Mouse (Mus musculus) midbrain, embryonic 13.5 days (tissue): Measurements from ENCODE around the gene Opcml. TPM values are rescaled to one million over a fixed set of nuclear protein-coding genes. Genes with fewer than 3 reads are reported as not detected.

ENCODE experiments used
- ATAC-seq: fragments of 200-750 bp; cut with Nextera tagmentation; 2 replicates; pipeline ENCODE4 v1.8.0; 2017; ENCODE audit warnings: mild to moderate bottlenecking, moderate TSS enrichment, moderate library complexity
- H3K27ac ChIP-seq: fragments of 300-500 bp; sonication (generic); 2 replicates; pipeline ENCODE4 v1.5.1; 2015; ENCODE audit warnings: inconsistent platforms, mild to moderate bottlenecking, moderate library complexity
- H3K27me3 ChIP-seq: fragments of 300-500 bp; sonication (generic); 2 replicates; pipeline ENCODE4 v1.6.1; 2015; ENCODE audit warnings: mild to moderate bottlenecking, inconsistent platforms
- H3K36me3 ChIP-seq: fragments of 300-500 bp; sonication (generic); 2 replicates; pipeline ENCODE4 v1.6.1; 2015; ENCODE audit warnings: mild to moderate bottlenecking, inconsistent platforms
- H3K4me1 ChIP-seq: fragments of 300-500 bp; sonication (generic); replicated peaks from 2 replicates; pipeline ENCODE4 v1.6.1; 2015; ENCODE audit warnings: inconsistent platforms
- H3K4me2 ChIP-seq: fragments of 300-500 bp; sonication (generic); replicated peaks from 2 replicates; pipeline ENCODE4 v1.6.1; 2015; ENCODE audit warnings: moderate library complexity, mild to moderate bottlenecking, inconsistent platforms
- H3K4me3 ChIP-seq: fragments of 300-500 bp; sonication (generic); replicated peaks from 2 replicates; pipeline ENCODE4 v1.5.1; 2015; ENCODE audit warnings: mild to moderate bottlenecking, inconsistent platforms
- H3K9ac ChIP-seq: fragments of 300-500 bp; sonication (generic); replicated peaks from 2 replicates; pipeline ENCODE4 v1.6.1; 2015; ENCODE audit warnings: mild to moderate bottlenecking, inconsistent platforms
- H3K9me3 ChIP-seq: fragments of 300-500 bp; sonication (generic); 2 replicates; pipeline ENCODE4 v1.6.1; 2016; ENCODE audit warnings: mild to moderate bottlenecking, inconsistent platforms
- WGBS: fragments of 180-500 bp; shearing (Covaris S2); methylation state at CpG from one replicate; pipeline ENCODE4 v1.1.7; 2015; 5-methylcytosine and 5-hydroxymethylcytosine counted together
- polyA plus RNA-seq: library from polyadenylated mRNA; unstranded; fragments of >200 nt; fragmentation: Nextera tagmentation; extraction: Ambion mirVana; gene quantifications from 2 replicates; pipeline ENCODE4 v1.2.1, GENCODE M21; 2015

Gene Opcml
- polyA plus RNA-seq, 1 experiment from 2014 or later: 18.9 TPM

DNA sequence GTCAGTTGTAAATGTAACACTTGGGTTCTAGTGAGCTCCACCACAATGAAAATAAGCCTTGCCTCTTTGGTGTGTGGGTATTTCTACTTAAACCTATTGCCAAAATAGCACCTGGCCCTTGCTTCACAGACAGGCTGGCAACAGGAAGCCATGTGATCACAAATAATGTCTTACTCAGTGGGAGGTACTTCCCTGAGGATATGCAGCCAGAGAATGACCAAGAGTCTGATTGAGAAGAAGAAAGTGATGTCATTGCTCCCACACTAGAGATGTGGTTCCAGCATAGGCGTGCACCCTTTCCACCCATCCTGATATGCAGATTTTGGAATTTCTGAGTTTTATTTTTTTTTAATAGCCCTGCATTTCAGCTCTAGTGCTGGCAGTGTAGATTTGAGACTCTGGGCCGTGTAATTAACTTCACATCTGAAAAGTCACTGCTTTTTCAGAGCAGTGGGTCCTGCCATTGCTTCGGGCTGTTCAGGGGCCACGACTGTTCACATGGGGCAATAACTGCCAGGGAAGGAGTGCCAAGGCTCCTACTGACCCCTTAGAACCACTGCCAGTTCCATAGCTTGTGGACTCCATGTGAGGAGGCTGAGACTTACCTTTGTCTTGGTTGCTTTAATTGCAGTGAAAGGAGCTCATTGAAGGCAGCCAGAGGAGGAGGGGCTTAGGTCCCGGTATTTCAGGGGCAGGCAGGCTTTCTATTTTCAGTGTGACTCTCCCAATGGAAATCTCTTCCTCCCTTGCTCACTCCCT lies 649.0 kb downstream of the Opcml start:
- H3K4me3 ChIP-seq: no peak overlapping the region
- H3K4me2 ChIP-seq: no peak overlapping the region
- peaks cover 5% of the 10 kb centered on the region; the same call in 1 of the 2 replicates for H3K27me3 ChIP-seq
- H3K9me3 ChIP-seq: no peaks in the 10 kb centered on the region
- peak; percentile 70; the same call in 1 of the 2 replicates for ATAC-seq
- peak overlapping the region; percentile 58; the same call in 1 of the 2 replicates for H3K27ac ChIP-seq
- WGBS: 56% methylated on average over 5 of the region's 5 CpGs
- no peaks in the 10 kb centered on the region for H3K36me3 ChIP-seq
- peaks cover 11% of the 10 kb centered on the region for H3K4me1 ChIP-seq
- H3K9ac ChIP-seq: no peak overlapping the region

DNA sequence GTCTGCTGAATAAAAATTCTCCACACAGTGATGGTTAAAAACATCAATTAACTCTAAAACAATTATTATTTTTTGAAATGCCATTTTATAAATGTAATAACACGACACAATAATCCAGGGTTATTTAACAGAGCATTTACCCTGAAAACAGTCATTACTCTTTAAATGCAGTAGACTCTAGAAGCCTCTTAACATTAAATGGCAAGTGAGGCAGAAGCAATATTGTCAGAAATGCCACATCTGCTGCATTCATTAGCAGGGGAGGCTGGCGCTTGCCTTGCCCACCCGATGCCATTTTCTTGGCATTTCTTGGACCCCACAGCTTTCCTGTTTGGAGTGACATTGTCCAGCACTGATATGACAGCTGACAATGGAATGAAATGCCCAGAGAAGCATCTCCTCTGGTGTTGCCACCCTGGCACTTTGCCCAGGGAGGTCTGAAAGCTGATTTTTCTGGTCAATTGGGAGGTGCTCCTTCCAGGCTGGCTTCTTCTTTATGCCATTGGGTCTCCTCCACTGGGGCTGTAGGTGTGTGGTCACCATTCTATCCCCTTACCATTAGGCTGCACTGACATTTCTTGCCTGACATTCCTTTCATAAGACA lies 649.7 kb downstream of the Opcml start:
- 76% methylated on average over 3 of the region's 3 CpGs for WGBS
- Histone ChIP-seq H3K9me3 (no peaks in the 10 kb centered on the region), H3K27me3 (peaks cover 3% of the 10 kb centered on the region; the same call in 1 of the 2 replicates), H3K36me3 (no peaks in the 10 kb centered on the region), H3K4me1 (peaks cover 11% of the 10 kb centered on the region), H3K27ac (peak overlapping the region; percentile 49; the same call in 1 of the 2 replicates), H3K9ac (no peak overlapping the region), H3K4me2 (no peak overlapping the region), H3K4me3 (no peak overlapping the region)
- 0 out of 2 replicates have a peak, but pooled peaks have one; percentile 24 for ATAC-seq

DNA sequence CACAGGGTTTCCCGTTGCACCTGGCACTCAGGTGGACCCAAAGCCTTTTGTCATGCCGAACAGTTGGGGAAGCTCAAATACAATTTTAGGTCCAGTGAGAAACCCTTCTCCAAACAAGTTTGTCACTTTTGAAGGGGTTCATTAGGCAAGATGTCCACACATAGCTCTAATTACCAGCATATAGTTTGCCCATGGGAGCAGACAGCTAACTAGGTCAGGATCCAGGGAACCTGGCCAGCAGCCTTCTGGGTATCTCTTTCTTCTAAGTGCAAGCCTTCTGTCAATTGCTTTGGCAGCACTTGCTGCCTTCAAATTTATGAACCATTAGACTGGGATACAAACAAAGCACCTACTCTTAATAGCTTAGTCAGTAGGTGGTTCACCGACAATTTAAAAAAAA lies 653.9 kb downstream of the Opcml start:
- H3K27ac ChIP-seq: no peak overlapping the region
- WGBS: 90% methylated on average over 3 of the region's 3 CpGs
- ATAC-seq: no peak

DNA sequence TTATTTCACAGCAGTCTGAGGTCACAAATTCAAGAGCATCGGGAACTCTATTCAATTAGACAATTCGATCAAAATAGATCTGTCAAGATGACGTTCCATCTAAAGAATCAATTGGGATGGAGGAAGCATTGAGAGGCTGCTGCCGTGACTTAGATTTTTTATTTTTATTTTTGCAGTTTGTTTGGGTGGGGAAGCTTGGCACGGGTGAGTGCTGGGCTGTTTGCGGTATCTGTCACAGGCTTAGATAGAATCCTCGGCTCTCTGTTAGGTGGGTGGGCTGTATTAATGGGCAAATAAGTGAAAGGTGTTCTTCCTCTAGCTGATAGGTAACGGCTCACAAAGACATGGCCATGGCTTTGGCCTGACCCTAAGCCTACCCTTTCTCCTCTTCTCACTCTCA lies 654.4 kb downstream of the Opcml start:
- no peak for ATAC-seq
- WGBS: 71% methylated on average over 8 of the region's 8 CpGs
- no peaks in the 10 kb centered on the region for H3K9me3 ChIP-seq
- H3K9ac ChIP-seq: no peak overlapping the region
- peaks cover 5% of the 10 kb centered on the region for H3K4me1 ChIP-seq
- no peaks in the 10 kb centered on the region for H3K36me3 ChIP-seq
- no peak overlapping the region for H3K4me2 ChIP-seq
- no peaks in the 10 kb centered on the region; the same call in 1 of the 2 replicates for H3K27me3 ChIP-seq
- no peak overlapping the region for H3K4me3 ChIP-seq
- H3K27ac ChIP-seq: no peak overlapping the region

More for the DNA sequence above, 653.9 kb downstream of the Opcml start:
- no peaks in the 10 kb centered on the region for H3K9me3 ChIP-seq
- H3K36me3 ChIP-seq: no peaks in the 10 kb centered on the region
- no peak overlapping the region for H3K4me2 ChIP-seq
- H3K4me3 ChIP-seq: no peak overlapping the region
- no peaks in the 10 kb centered on the region; the same call in 1 of the 2 replicates for H3K27me3 ChIP-seq
- peaks cover 10% of the 10 kb centered on the region for H3K4me1 ChIP-seq
- H3K9ac ChIP-seq: no peak overlapping the region

DNA sequence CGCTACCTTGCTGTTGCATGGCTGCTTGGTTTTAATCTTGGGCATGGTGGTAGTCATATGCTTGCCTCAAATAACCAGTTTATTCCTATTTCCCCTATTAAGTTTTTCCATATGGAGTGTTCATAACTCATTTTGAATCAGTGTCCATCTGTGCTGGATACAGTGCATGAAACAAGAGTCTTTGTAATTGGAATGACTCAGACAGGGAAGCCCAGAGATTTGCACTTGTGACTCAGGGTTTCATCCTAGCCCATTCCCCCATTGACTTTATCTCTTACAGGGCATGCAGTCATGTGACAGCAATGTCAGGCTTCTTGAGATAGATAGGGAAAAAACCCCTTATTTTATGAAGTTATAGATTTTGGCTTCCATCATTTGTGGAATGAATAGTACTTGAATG lies 655.3 kb downstream of the Opcml start:
- WGBS: 100% methylated on average over 1 of the region's 1 CpGs
- no peaks in the 10 kb centered on the region for H3K36me3 ChIP-seq
- ATAC-seq: no peak
- H3K27me3 ChIP-seq: no peaks in the 10 kb centered on the region
- H3K9ac ChIP-seq: no peak overlapping the region
- H3K4me3 ChIP-seq: no peak overlapping the region
- H3K4me2 ChIP-seq: no peak overlapping the region
- H3K4me1 ChIP-seq: no peaks in the 10 kb centered on the region
- no peaks in the 10 kb centered on the region for H3K9me3 ChIP-seq
- H3K27ac ChIP-seq: no peak overlapping the region

DNA sequence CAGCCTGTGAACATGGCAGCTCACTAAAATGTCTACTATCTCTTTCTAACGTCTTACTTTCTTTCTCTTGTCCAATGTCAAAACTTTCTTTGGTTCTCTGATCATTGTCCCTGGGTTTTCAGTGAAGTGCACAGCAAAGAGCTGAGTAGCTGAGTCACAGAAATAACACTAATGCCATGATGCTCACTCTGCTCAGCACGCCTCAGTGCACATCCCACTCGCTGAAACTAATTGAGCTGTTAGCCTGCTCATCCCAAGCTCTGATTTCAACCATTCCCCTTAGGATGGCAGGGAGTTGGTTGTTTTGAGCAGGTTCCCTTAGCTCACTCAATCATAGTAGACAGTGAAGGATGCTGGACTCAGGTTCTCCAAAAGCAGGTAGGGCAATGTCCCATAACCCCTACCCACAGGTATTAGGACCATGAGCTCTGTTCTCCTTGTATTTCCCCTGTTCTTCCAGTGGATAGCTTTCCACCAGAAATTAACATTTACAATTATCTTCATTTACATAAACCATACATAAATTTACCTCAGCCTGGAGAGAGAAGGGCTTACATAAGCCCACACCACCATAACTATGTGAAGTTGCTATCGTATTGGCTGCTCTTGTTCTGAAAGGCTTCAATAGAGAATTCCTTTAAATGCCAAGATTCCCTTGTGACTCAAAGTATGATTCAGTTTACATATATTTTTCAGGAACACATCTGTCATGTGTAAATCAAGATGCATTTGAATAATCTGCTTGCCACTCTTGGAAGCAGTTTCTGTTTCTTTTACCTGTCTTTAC lies 655.9 kb downstream of the Opcml start:
- Histone ChIP-seq H3K27ac (no peak overlapping the region), H3K9ac (no peak overlapping the region), H3K9me3 (no peaks in the 10 kb centered on the region), H3K4me3 (no peak overlapping the region), H3K36me3 (no peaks in the 10 kb centered on the region), H3K27me3 (no peaks in the 10 kb centered on the region), H3K4me2 (no peak overlapping the region), H3K4me1 (no peaks in the 10 kb centered on the region)
- WGBS: 69% methylated on average over 4 of the region's 4 CpGs
- no peak for ATAC-seq

DNA sequence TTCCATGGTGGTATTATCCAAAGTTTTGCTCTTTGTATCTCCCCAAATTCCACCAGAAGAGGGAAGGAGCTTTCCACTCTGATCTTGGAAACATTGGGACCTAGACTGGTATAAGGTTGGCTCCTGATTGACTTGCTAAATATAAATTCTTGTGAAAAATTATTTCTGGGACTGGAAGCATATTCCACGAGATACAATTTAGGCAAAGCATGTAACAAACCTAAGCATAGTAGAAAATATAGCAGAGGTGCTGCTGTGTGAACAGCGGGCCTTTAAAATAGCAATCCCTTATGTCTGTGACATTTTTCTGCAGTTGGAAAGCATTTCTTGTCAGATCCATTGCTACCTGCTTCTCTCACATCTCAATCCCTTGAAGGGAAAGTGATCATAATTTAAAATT lies 661.9 kb downstream of the Opcml start:
- Histone ChIP-seq H3K4me2 (no peak overlapping the region), H3K27me3 (no peaks in the 10 kb centered on the region), H3K9me3 (no peaks in the 10 kb centered on the region), H3K36me3 (no peaks in the 10 kb centered on the region), H3K27ac (no peak overlapping the region), H3K4me3 (no peak overlapping the region), H3K9ac (no peak overlapping the region), H3K4me1 (no peaks in the 10 kb centered on the region)
- ATAC-seq: no peak
- WGBS: 76% methylated on average over 2 of the region's 2 CpGs

DNA sequence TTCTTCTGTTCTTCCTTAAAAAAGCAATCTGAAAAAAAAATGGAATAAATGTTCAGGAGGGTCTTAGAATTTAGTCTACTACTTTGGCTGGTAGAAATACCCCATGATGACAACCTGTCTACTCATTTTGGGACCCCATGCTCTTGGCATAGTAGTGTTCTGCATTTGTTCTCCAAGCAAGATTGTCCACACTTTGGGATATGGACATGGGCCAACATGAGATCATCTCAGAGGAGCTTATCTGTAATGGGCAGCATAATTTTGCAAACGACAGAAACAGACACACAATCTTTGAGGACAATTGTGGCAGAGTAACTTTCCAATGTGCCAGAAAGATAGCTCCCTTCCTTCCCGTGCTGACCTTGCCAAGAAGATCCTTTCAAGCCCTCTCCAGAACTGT lies 662.5 kb downstream of the Opcml start:
- Histone ChIP-seq H3K36me3 (no peaks in the 10 kb centered on the region), H3K9me3 (no peaks in the 10 kb centered on the region), H3K9ac (no peak overlapping the region), H3K4me3 (no peak overlapping the region), H3K27ac (no peak overlapping the region), H3K27me3 (no peaks in the 10 kb centered on the region), H3K4me1 (no peaks in the 10 kb centered on the region), H3K4me2 (no peak overlapping the region)
- 84% methylated on average over 2 of the region's 2 CpGs for WGBS
- ATAC-seq: no peak

DNA sequence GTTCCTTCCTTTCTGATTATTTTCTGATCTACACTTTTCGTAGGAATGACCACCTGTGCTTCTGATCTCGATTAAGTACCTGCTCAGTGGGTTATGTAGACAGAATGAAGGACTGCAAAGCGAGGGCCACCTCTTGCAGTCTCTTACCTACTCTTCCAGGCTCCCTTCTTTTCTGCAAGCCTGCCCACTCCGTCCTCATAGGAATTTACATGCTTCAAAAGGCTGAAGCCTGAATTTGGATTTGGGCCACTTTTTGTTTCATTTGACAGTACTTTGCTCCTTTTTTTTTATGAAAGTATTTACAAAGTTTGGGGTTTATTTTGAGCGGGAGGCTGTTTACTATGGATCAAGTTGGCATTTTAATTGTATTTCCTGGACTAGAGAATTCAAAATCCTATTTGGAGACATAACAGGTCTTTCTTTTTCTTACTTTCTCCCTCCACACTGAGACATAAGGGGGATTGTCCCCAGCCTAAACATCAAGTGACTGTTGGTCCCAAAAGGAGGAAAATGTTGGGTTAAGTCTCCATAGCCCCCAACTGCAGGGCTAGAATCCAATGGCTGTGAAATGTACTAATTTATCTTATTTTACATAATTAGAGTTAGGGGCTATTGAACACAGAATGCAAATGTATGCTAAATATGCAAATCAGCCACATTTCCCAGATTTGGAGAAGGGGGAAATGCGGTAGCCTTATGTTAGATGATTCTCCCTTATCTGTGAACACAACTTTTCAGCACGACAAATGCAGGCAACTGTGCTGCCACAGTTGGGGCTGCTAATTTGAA lies 667.6 kb downstream of the Opcml start:
- H3K27ac ChIP-seq: no peak overlapping the region
- H3K4me3 ChIP-seq: no peak overlapping the region
- H3K4me1 ChIP-seq: peaks cover 7% of the 10 kb centered on the region; the same call in 1 of the 2 replicates
- whole genome bisulfite sequencing: 72% methylated on average over 7 of the region's 7 CpGs
- H3K36me3 ChIP-seq: no peaks in the 10 kb centered on the region
- H3K27me3 ChIP-seq: no peaks in the 10 kb centered on the region
- no peak overlapping the region for H3K4me2 ChIP-seq
- H3K9ac ChIP-seq: no peak overlapping the region
- no peak for ATAC-seq
- H3K9me3 ChIP-seq: no peaks in the 10 kb centered on the region

DNA sequence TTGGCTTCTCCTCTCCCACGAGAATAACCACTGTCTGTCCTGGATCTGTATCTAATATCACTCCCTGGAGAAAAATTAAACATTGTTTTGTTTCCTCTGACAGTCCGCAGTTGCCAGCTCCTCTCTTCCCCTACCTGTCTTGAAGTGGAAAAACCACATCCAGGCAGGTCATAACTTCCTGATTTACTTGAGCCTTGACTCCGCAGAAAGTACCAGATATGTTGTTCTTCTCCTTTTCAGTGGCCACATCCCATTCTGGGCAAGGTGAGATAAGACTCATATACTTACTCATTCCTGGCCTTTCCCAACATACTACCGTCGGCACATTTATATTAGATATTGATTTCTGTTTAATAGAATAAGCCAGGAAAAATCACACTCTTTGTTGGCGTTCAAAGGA lies 673.0 kb downstream of the Opcml start:
- Histone ChIP-seq H3K4me1 (peaks cover 12% of the 10 kb centered on the region), H3K27ac (no peak overlapping the region), H3K27me3 (no peaks in the 10 kb centered on the region), H3K9me3 (no peaks in the 10 kb centered on the region), H3K4me2 (no peak overlapping the region), H3K36me3 (no peaks in the 10 kb centered on the region), H3K9ac (no peak overlapping the region), H3K4me3 (no peak overlapping the region)
- ATAC-seq: no peak
- WGBS: 86% methylated on average over 6 of the region's 6 CpGs

DNA sequence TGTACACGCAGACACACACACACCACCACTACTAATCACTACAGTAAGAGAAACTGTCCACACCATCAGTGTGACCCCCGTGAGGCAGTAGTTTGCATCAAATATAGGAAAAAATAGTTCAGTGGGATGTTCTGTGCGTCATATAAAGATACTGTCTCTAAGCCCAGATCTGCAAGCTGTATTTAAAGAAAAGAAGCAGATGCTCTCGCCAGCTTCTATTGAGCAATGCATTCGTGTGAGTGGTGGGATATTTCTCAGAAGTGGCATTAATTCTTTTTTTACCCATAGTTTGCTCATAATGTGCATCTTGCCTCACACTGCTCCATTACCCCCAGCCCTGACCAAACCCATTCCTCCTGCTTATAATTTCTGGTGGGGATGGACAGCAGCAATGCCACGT lies 678.8 kb downstream of the Opcml start:
- 91% methylated on average over 6 of the region's 6 CpGs for WGBS
- Histone ChIP-seq H3K27ac (no peak overlapping the region), H3K36me3 (no peaks in the 10 kb centered on the region), H3K9me3 (no peaks in the 10 kb centered on the region), H3K27me3 (no peaks in the 10 kb centered on the region), H3K4me2 (no peak overlapping the region), H3K9ac (no peak overlapping the region), H3K4me1 (peaks cover 8% of the 10 kb centered on the region; the same call in 1 of the 2 replicates), H3K4me3 (no peak overlapping the region)
- no peak for ATAC-seq
